Mouse (Mus musculus) heart, postnatal 14 days (tissue): ENCODE data around the gene Cd28. TPM values are rescaled to one million over a fixed set of nuclear protein-coding genes. Genes with fewer than 3 reads are reported as not detected.
A peak's percentile ranks its signal among the peaks of the same experiment; 100 is the strongest.

Experiments used
- DNase-seq, 2 experiments: peaks; one replicate each; pipeline ENCODE4 v3.0.0; 2021 to 2022
- intact Hi-C: fragments of 180-260 bp; cut with DNase I; formaldehyde crosslinking; loops from one replicate; pipeline ENCODE4 v1.15.1; 2025
- total RNA-seq, 2 experiments: library from RNA; stranded (reverse); gene quantifications; 2 replicates each; pipeline ENCODE4 v1.2.3; 2021

Cd28 gene
- total RNA-seq, 2 experiments from 2014 or later: 6.7 to 7.6 TPM

GRCm38 (mm10) chr1:60748936-60749335, 32.3 kb downstream of the Cd28 start:
- intact Hi-C loops: no loop called here
- no peak for DNase-seq

GRCm38 (mm10) chr1:60749346-60749840, 32.8 kb downstream of the Cd28 start:
- DNase-seq: no peak
- intact Hi-C loops: no loop called here

GRCm38 (mm10) chr1:60750201-60750765, 33.7 kb downstream of the Cd28 start:
- intact Hi-C loops: no loop called here
- DNase-seq: no peak

- intact Hi-C loops: no loop called here
- DNase-seq: no peak
Measured at GRCm38 (mm10) chr1:60751011-60751410, 34.4 kb downstream of the Cd28 start.

- intact Hi-C loops: no loop called here
- DNase-seq: no peak
Measured at GRCm38 (mm10) chr1:60752986-60753385, 36.4 kb downstream of the Cd28 start.

- intact Hi-C loops: no loop called here
- DNase-seq: no peak
Measured at GRCm38 (mm10) chr1:60753981-60754380, 37.4 kb downstream of the Cd28 start.

GRCm38 (mm10) chr1:60755391-60756243, 39.0 kb downstream of the Cd28 start:
- intact Hi-C loops: no loop called here
- no peak for DNase-seq

- intact Hi-C loops: no loop called here
- DNase-seq: no peak
Measured at GRCm38 (mm10) chr1:60757631-60758030, 41.0 kb downstream of the Cd28 start.

GRCm38 (mm10) chr1:60758226-60758625, 41.6 kb downstream of the Cd28 start:
- intact Hi-C loops: no loop called here
- DNase-seq: no peak

GRCm38 (mm10) chr1:60759563-60760335, 43.1 kb downstream of the Cd28 start:
- intact Hi-C loops: no loop called here
- no peak for DNase-seq

GRCm38 (mm10) chr1:60760475-60760874, 43.9 kb downstream of the Cd28 start:
- no peak for DNase-seq
- intact Hi-C loops: no loop called here

GRCm38 (mm10) chr1:60761528-60762171, 45.0 kb downstream of the Cd28 start:
- intact Hi-C loops: no loop called here
- DNase-seq: no peak

- no peak for DNase-seq
- intact Hi-C loops: no loop called here
Measured at GRCm38 (mm10) chr1:60762451-60762850, 45.9 kb downstream of the Cd28 start.

- no peak for DNase-seq
- intact Hi-C loops: no loop called here
Measured at GRCm38 (mm10) chr1:60762916-60763315, 46.3 kb downstream of the Cd28 start.

GRCm38 (mm10) chr1:60771771-60772170, 55.2 kb downstream of the Cd28 start:
- intact Hi-C loops: no loop called here
- DNase-seq: no peak

- intact Hi-C loops: no loop called here
- DNase-seq: no peak
Measured at GRCm38 (mm10) chr1:60773231-60773630, 56.6 kb downstream of the Cd28 start.

- no peak for DNase-seq
- intact Hi-C loops: no loop called here
Measured at GRCm38 (mm10) chr1:60776166-60776565, 59.6 kb downstream of the Cd28 start.

GRCm38 (mm10) chr1:60776906-60777305, 60.3 kb downstream of the Cd28 start:
- intact Hi-C loops: no loop called here
- no peak for DNase-seq

- intact Hi-C loops: no loop called here
- peak; percentile 34 to 55 for DNase-seq
Measured at GRCm38 (mm10) chr1:60778465-60779115, 62.0 kb downstream of the Cd28 start.

- no peak for DNase-seq
- intact Hi-C loops: no loop called here
Measured at GRCm38 (mm10) chr1:60779176-60779575, 62.6 kb downstream of the Cd28 start.
